Mouse (Mus musculus): ENCODE data around the gene Rps16.
A peak's percentile ranks its signal among the peaks of the same experiment; 100 is the strongest.
"Not testable (repeated sequence)": the region's sequence is repeated elsewhere in the genome, so short reads cannot be mapped to it uniquely, and the experiment has no call there.

Gene Rps16

DNA sequence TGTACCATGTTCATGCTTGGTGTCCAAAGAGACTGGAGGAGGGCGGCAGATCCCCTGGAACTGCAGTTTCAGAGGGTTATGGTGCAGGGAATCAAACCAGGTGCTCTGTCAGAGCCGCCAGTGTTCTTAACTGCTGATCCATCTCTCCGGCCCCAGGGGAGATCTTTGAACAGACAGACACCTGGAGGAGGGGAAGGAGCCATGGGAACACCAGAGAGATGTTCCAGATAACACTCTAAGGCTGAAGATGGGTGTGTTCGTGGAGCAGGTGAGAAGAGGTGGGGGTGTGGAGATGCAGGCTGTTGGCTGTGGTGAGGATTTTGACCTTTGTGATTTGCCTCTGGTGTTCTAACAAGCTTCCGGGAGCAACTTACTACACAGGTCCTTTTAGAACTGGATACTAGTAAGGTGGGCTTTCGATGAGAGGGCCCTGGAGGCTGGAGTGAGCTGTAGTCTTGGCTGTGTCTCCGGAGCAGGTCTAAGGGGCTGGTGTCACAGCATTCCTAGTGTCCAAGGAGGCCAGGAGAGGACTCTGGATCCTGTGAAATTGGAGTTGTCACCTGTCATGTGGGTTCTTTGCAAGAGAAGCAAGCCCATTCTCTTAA is 23.5 kb downstream of the Rps16 start:
- no peak for DNase-seq (ENCODE audit: low spot score)

DNA sequence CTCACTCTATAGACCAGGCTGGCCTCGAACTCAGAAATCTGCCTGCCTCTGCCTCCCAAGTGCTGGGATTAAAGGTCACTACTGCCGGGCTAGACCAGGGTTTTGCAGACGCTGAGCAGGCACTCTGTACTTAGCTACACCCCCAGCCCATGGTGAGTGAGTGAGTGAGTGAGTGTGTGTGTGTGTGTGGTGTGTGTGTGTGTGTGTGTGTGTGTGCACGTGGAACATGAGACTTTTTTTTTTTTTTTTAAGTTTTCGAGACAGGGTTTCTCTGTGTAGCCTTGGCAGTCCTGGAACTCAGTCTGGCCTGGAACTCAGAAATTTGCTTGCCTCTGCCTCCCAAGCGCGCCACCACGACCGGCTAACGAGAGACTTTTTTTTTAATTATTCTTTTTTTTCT is 24.2 kb downstream of the Rps16 start:
- DNase-seq (ENCODE audit: low spot score), result no peak

DNA sequence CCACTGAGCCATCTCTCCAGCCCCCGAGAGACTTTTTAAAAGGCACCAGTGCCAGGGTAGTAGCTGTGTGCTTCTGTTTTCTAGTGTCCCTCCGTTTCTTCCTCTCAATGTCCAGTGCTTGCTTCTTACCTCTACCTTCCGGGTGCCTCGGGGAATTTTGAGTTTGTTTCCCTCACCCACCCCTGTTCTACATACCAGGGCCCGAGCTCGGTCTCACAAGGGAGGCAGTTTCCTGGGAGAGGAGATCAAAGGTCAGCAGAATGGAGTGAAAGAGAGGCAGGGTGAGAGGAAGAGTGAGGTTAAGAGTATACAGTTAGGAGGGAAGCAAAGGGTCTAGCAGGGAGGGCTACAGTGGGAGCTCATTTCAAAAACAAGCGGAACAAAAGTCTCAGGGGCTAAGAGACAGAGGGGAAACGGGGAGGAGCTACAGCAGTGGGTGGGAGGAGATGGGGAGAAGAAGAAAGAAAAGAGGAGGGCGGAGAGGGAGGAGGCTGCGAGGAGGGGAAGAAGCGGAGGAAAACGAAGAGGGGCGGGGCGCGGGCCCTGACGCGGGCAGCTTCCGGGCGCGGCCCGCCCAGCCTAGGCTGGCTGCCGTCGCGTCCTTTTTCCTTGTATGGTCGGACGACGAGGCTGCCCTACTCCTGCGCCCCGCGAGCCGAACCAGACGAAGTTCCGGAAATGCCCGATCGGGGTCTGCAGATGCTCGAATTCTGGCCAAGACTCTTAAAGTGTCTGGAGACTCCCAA is 24.9 kb downstream of the Rps16 start:
- DNase-seq (ENCODE audit: low spot score), result peak; percentile 86

DNA sequence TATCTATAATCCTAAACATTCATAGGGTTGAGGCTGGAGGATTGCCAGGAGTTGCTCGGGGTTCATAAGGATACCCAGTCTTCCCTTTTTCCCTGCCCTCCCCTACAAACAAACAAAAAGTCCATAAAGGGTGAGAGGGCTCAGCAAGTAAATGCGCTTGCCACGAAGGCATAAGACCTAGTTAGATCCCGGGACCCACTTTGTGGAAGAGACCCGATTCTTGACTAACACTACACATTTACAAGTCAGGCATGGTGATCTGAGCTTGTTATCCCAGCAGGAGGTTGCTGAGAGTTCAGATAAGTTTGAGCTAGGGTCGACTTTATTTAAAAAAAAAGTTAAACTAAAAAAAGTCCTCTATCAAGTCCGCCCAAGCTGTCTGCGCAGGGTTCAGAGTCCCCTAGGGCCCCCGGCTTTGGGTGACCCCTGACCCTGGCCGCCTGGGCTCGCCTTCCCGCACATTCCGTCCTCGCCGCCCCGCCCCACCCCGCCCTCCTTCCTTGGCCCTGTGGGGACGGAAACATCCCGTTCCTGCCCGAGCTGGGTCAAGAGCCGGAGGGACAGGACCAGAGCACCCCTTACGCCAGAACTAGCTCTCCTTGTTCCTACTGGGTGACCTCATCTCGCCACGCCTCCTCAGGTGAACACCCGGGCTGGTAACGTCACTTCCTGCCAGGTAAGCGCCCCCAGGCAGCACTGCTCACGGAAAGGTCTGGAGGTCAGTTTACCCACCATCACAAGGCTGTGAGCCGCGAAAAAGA is 25.7 kb downstream of the Rps16 start:
- peak; percentile 77 for DNase-seq (ENCODE audit: low spot score)

DNA sequence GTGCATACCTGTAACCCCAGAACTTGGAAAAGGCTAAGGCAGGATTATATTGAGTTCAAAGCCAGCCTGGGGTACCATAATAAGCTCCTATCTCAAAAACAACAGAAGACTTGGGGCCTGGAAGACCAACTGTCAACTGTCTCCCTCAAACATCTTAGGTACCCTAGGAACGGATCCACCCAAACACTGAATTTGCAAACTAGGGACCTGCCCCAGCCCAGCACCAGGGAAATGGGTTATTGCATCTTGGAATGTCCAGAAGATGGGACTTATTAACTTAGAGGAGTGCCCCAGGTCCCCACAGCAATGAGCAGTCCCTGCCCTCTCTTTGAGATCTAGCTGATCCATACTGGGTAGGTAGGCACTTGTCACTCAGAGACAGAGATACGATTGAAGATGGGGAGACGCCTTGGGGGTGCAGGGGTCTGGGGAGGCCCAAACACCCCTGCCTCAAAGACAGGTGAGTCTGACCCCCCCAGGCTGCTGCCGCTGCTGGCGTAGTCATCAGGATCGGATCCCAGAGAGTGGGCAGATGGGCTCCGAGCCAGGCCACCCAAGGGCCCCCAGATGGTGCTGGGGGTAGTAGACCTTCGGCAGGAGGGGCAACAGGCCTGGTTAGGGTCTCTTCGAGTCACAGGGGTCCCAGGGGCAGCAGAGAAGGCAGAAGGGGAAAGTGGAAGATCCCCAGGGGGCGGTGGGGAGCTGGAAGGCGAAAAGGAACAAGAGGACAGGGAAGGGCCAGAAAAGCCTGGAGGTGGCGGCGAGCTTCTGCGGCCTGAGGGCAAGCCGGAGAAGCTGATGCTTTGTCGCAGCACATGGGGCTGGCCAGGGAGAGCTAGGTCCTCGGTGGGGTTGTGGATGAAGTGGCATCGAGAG is 27.0 kb downstream of the Rps16 start:
- no peak for DNase-seq (ENCODE audit: low spot score)

DNA sequence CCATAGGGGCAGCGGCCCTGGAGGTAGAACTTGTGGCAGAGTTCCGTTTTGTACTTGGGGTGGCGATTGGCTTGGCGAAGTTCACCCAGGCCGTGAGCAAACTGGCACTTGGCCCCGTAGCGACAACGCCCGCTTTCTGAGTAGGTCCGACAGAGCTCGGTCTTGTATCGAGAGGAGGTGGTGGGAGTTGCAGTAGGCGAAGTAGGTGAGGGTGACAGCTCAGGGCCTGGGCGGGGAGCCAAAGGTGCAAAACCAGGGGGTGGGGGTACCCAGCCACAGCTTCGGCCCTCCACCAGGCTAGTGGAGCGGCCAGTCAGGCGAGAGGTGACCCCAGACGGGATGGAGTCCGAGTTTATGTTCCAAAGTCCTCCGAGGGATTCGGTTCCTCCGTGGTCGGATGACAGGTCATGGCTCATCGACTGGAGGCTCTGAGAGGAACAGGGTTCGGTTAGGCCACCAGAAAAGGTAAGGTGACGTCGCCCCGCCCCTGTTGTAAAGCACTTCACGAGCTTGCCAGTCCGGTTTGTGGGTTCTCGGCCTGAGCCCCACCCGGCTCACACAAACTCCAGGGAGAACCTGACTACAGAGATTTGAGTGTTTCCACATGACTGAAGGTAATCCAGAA is 27.7 kb downstream of the Rps16 start:
- DNase-seq (ENCODE audit: low spot score), result no peak

DNA sequence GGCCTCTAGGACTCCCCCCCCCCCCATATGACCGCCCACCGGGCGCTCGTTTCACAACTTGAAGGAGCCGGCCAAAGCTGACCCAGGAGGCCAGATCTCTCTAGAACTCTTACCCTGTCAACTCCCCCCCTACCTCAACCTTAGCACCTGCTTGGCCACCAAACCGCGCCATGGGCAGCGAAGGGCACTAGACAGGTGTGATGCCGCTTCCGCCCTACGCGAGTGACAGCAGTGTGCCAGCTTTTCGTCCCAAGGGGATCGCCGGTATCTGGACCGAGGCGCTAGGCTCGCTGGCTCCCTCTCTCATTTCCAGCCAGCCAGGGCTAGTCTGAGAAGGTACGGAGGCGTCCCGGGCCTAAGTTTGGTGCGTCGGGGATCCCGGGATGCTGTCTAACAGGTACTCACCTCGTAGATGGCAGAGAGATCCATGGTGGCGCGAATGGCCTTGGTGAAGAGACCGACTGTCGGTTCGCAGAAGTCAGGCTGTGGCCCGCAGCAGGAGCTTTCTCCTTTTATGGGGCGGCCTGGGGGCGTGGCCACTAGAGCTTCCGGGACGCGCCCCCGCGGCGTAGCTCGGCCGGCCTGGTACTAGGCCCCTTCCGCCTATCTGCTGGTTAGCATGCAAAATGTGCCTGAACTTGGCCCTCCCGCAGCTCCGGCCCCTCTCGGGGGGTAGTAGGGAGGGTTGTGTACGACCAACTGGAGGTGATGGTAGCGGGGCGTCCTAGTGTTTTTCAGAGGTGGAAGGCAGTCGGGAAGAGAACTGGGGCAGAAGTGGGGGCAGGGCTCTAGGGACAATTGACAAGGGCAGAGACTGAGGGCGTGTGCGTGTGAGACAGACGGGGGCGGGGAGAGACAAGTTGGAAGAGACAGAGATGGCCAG is 28.6 kb downstream of the Rps16 start:
- peak; percentile 89 for DNase-seq (ENCODE audit: low spot score)

GRCm38 (mm10) chr7:28380237-28381016 is 30.0 kb downstream of the Rps16 start, which contains the start of gene Zfp36:
Gene Zfp36, minus strand, starts transcription at chr7:28380253.
- no peak for DNase-seq (ENCODE audit: low spot score)

DNA sequence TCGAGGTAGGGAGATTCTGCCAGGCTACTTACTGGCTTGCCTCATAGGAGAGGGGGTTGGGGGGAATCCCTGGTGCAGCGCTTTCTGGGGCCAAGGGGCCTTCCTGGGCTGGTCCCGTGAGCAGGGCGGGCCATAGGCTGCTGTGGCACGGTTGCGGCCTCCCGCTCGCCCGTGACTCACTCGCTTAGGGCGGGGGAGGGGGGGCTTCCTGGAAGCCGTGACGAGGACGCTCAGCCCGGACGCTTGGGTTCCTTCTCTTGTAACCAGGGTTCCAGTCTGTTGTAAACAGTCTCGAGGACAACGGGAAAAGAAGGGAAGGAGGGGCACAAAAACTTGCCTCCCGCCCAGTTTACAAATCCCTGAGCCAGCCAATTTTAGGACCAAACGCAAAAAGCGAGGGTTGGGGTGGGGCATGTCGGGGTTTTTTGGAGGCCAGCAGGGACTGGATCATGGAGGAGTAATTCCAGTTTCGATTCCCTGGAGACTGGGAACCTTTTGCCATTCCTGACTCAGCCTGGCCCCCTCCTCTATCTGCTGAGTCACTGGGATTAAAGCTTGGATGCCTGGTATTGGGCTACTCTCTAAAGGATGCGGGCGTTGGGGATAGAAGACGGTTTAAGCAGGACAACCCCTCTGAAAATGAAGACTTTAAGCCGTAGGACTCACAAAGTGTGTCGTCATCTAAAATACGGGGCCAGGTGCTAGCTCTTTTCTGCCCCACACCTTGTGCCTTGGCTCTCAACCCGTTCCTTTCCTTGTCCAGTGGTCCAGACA is 30.8 kb downstream of the Rps16 start:
- peak; percentile 76 for DNase-seq (ENCODE audit: low spot score)

DNA sequence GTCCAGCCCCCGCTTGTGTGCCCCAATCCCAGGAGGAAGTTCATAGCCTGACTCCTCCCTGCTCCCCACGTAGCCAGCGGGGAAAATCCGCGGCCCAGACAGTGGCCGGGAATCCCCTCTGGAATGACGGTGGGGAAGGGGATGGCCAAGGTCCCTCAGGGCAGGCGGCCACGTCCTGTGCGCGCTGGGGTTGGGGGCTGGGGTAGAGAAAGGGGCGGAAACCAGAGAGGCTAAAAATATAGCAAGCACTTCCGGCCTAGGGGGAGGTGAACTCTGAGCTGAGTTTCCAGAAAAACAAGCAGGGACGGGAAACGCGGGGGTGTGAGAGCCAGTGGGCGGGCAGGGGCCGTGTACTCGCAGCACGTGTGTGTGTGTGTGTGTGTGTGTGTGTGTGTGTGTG is 31.5 kb downstream of the Rps16 start:
- peak; percentile 84 for DNase-seq (ENCODE audit: low spot score)

DNA sequence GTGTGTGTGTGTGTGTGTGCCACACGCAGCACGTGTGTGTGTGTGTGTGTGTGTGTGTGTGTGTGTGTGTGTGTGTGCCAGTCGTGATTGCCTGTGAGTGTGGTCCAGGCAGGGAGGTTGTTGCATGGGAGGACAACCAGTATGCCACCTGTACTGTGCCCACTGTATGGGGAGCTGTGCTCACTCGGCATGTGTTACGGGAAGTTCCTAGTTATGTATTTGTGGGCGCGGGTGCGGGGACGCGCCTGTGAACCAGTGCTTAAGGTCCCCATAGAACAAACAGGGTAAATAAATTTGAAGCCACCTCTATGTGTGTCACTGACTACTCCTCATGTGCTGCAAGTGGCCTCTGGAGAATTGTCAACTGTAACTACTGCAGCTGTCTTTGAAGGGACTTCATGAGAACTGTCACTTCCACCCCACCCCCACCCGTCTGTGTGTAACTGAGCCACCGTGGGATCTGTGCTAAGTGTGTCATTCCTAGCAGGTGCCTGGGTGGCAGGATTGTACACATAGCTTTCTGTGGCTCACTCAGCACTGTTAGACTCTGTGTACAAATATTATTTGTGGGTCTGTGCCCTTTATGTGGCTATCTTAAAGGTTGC is 32.0 kb downstream of the Rps16 start:
- no peak for DNase-seq (ENCODE audit: low spot score)

- DNase-seq (ENCODE audit: low spot score), result no peak
These were observed 32.5 kb downstream of the Rps16 start for GRCm38 (mm10) chr7:28382981-28383396.

- no peak for DNase-seq (ENCODE audit: low spot score)
These were observed 33.2 kb downstream of the Rps16 start for GRCm38 (mm10) chr7:28383606-28384005.

GRCm38 (mm10) chr7:28384162-28384561 is 33.7 kb downstream of the Rps16 start:
- no peak for DNase-seq (ENCODE audit: low spot score)

DNA sequence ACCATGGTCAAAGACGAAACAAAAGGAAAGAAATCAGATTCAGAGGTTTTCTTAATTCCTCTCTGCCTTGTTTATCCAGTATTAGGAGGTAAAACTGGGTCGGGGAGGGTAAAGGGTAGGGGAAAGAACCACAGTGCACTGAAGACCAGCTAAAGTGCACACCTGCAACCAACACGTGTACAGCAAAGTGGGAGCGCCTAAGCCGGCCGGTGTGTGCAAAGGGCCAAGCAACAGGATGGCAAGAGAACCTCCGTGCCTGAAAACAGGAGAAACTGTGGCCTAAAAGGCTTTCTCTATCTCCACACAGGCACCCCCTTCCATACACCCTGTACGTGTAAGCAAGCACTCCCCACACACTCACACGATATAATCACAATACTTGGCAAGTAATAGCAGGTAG is 34.7 kb downstream of the Rps16 start:
- no peak for DNase-seq (ENCODE audit: low spot score)

DNA sequence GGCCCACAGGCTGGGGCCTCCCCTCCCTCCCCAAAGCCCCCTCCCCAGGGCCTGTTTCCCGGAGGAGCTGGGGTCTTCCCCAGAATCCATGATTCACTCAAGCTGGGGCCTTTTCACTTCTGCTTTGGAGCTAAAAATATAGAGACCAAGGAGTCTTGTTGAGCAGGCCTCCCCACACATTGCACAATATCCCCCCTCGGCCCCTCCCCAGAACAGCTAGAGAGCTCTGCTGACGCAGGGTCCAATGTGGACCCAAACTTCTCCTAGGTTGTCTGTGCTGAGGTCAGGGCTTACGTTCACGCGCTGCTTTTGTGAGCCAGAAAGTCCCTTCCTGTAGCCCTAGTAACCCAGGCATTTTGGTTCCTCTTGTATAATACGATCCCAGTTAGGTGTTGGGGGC is 35.6 kb downstream of the Rps16 start:
- DNase-seq (ENCODE audit: low spot score), result no peak

DNA sequence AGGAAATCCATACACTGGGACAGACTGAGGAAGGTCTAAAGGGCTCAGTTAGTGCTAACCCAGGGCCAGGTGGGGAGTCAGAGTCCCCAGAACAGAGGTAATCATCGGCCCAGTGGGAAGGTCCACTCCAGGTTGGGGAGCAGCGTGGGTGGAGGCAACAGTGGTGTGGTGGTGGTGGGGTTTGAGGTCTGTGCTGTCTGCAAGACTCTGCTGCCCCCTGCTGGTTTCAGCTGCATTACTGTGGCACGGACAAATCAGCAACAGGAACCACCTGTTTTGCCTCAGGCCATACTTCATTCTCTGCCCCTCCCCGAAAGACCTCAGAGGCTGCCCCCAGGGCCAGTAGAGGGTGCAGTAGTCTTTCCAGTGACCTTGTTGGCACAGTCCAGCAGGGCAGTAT is 36.0 kb downstream of the Rps16 start:
- peak; percentile 61 for DNase-seq (ENCODE audit: low spot score)

GRCm38 (mm10) chr7:28386877-28387276 is 36.4 kb downstream of the Rps16 start:
- not testable (repeated sequence) for DNase-seq (ENCODE audit: low spot score)

- not testable (repeated sequence) for DNase-seq (ENCODE audit: low spot score)
These were observed 36.9 kb downstream of the Rps16 start for GRCm38 (mm10) chr7:28387384-28387783.
